Mouse (Mus musculus) neural tube, embryonic 14.5 days (tissue): Measurements from ENCODE around the gene Plekhm1. TPM values are rescaled to one million over a fixed set of nuclear protein-coding genes. Genes with fewer than 3 reads are reported as not detected.

Experiments
- polyA plus RNA-seq: library from polyadenylated mRNA; unstranded; fragments of >200 nt; fragmentation: Nextera tagmentation; extraction: Ambion mirVana; gene quantifications from 2 replicates; pipeline ENCODE4 v1.2.1, GENCODE M21; 2014

The Plekhm1 gene
- polyA plus RNA-seq, 1 experiment from 2014 or later: 9.5 TPM

Other genes starting within 250 kb of the Plekhm1 start
- gene Fmnl1, start 241.6 kb downstream of the Plekhm1 start, polyA plus RNA-seq: 5.1 and 9.2 TPM in 2 replicates
- 1.4 and 2.4 TPM in 2 replicates for gene 1700023F06Rik, start 204.1 kb downstream of the Plekhm1 start, polyA plus RNA-seq
- gene Spata32, start 194.3 kb downstream of the Plekhm1 start, polyA plus RNA-seq: 0.32 and 0.92 TPM in 2 replicates
- gene Map3k14, start 145.2 kb downstream of the Plekhm1 start, polyA plus RNA-seq: 3.0 and 4.1 TPM in 2 replicates
- 3.9 and 4.1 TPM in 2 replicates for gene Arhgap27, start 49.0 kb downstream of the Plekhm1 start, polyA plus RNA-seq
- not detected in 2 replicates for gene Lrrc37a, start 91.9 kb upstream of the Plekhm1 start, polyA plus RNA-seq
- gene Gm884, start 208.5 kb upstream of the Plekhm1 start, polyA plus RNA-seq: not detected in 2 replicates
- gene Lyzl6, start 226.2 kb upstream of the Plekhm1 start, polyA plus RNA-seq: not detected in 2 replicates
- 0.27 TPM in 1 of 2 replicates, not detected in the other for gene Rprml, start 236.9 kb upstream of the Plekhm1 start, polyA plus RNA-seq